Mouse (Mus musculus) lung, adult 2 months (tissue): Measurements from ENCODE around the gene Actg1.

Source experiments
- CTCF ChIP-seq: fragments of 200-500 bp; IDR thresholded peaks from 2 replicates; pipeline ENCODE4 v1.5.1; 2011; ENCODE audit warnings: mild to moderate bottlenecking, low read length, control low read depth; ENCODE audit not compliant: insufficient read depth
- POLR2A ChIP-seq: fragments of 200-500 bp; IDR thresholded peaks from 2 replicates; pipeline ENCODE4 v1.6.1; 2011; ENCODE audit warnings: low read depth, mild to moderate bottlenecking, control low read depth, low read length, borderline replicate concordance; ENCODE audit errors: extremely low read depth

GRCm38 (mm10) chr11:120341661-120342060, 6.7 kb downstream of the Actg1 start:
- no peak for TF ChIP-seq CTCF
- TF ChIP-seq POLR2A = no peak
